Mouse (Mus musculus) c-Kit-positive CD71-positive TER-119-positive erythroid progenitor cells, embryonic 14.5 days (primary cell): ENCODE measurements around the gene Cyb561.

ENCODE experiments used
- DNase-seq: peaks from one replicate; pipeline ENCODE4 v3.0.0-alpha.2; 2013; ENCODE audit warnings: low spot score

The Cyb561 gene

GRCm38 (mm10) chr11:105952111-105952510 lies 1.0 kb downstream of the Cyb561 start:
- DNase-seq = no peak

GRCm38 (mm10) chr11:105951601-105952044 lies 1.5 kb downstream of the Cyb561 start:
- no peak for DNase-seq

- DNase-seq = no peak
Observed at GRCm38 (mm10) chr11:105950519-105950918, 2.6 kb downstream of the Cyb561 start.

GRCm38 (mm10) chr11:105948255-105948654 lies 4.9 kb downstream of the Cyb561 start:
- no peak for DNase-seq

GRCm38 (mm10) chr11:105946694-105947154 lies 6.4 kb downstream of the Cyb561 start:
- no peak for DNase-seq

GRCm38 (mm10) chr11:105944770-105945672 lies 8.1 kb downstream of the Cyb561 start:
- DNase-seq = no peak

- no peak for DNase-seq
Observed at GRCm38 (mm10) chr11:105944126-105944621, 9.0 kb downstream of the Cyb561 start.

GRCm38 (mm10) chr11:105943133-105944102 lies 9.7 kb downstream of the Cyb561 start:
- DNase-seq = no peak

- DNase-seq = no peak
Observed at GRCm38 (mm10) chr11:105941973-105942372, 11.2 kb downstream of the Cyb561 start.

GRCm38 (mm10) chr11:105938771-105939170 lies 14.4 kb downstream of the Cyb561 start:
- DNase-seq = no peak

- DNase-seq = no peak
Observed at GRCm38 (mm10) chr11:105936974-105937373, 16.2 kb downstream of the Cyb561 start.

- DNase-seq = no peak
Observed at GRCm38 (mm10) chr11:105936200-105936599, 16.9 kb downstream of the Cyb561 start.

- no peak for DNase-seq
Observed at GRCm38 (mm10) chr11:105935496-105935895, 17.6 kb downstream of the Cyb561 start.

- no peak for DNase-seq
Observed at GRCm38 (mm10) chr11:105934816-105935215, 18.3 kb downstream of the Cyb561 start.

GRCm38 (mm10) chr11:105934303-105934711 lies 18.8 kb downstream of the Cyb561 start:
- DNase-seq = no peak

- no peak for DNase-seq
Observed at GRCm38 (mm10) chr11:105933746-105934145, 19.4 kb downstream of the Cyb561 start.

GRCm38 (mm10) chr11:105931380-105931779 lies 21.8 kb downstream of the Cyb561 start:
- no peak for DNase-seq

GRCm38 (mm10) chr11:105928171-105928570 lies 25.0 kb downstream of the Cyb561 start:
- DNase-seq = no peak

- DNase-seq = peak; percentile 70
Observed at GRCm38 (mm10) chr11:105927065-105928030, 25.8 kb downstream of the Cyb561 start.

- DNase-seq = no peak
Observed at GRCm38 (mm10) chr11:105922769-105923663, 30.1 kb downstream of the Cyb561 start.
